Mouse (Mus musculus) C2C12 (cell line): ENCODE measurements around the gene Mthfr.

Experiments used
- CTCF ChIP-seq: IDR thresholded peaks from one replicate; pipeline ENCODE4 v1.5.1; 2011; ENCODE audit not compliant: control insufficient read depth, insufficient read depth, insufficient read length
- USF1 ChIP-seq: IDR thresholded peaks from one replicate; pipeline ENCODE4 v1.6.1; 2011; ENCODE audit warnings: low read depth, mild to moderate bottlenecking, control low read depth, moderate library complexity

DNA sequence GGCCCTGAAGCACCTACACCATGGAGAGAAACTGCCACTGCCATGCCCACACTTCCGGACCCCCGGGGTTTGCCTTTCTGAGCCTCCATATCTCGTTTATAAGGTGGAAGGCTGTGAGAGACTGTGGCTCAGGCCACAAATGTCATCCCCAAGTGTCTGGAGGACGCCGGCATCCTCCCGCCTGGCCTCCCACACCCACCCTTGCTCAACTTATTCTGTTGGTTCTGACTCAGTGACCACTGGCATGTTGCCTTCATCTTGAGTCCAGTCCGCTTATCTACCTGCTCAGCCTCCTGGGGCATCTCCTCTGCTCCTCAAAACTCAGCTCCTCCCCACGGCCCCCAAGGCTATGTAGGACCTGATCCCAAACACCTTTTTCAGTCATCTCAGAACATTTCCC lies 28.5 kb downstream of the Mthfr start:
- TF ChIP-seq CTCF (no peak), USF1 (no peak)
